Comparison of ENCODE assay signal across 8 mouse cellular contexts in the genomic region with DNA sequence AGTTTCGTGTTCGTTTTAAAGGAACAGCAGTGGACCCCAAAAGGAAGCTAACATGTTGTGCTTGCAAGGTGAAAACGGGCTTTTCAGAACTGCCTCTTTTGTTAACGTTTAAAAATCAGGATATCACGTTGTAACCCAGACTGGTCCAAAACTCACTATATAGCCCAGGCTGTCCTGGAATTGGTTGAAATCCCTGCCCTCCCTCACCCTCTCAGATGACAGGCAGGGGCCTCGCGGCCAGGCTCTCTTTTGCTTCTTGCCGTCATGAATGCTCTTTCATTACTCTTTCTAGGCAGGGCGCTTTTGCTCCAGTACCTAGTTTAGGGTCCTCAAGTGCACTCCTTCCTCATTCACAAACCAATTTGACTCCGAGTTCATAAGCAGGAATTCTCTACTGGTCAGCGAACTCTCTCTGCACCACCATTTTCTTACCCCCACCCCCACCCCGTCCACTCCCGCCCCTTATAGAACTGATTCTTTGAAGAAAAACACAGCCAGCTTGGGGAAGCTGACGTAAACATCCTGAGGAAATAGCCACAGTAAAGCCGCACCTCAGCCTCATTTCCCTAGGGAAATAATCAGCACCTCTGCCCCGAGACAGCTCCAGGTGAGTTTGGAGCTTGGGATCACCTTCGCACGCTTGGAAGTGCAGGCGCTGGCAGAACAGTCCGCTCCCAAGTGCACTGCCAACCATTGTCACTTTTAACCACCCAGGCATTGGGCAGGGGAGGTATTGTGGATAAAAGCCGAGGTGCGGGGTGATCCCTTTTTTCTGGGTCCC. TPM values are rescaled to one million over a fixed set of nuclear protein-coding genes. Genes with fewer than 3 reads are reported as not detected.
DNase-seq lines count a peak whose midpoint lies in the region; ATAC-seq lines count a peak whose summit lies in the region.

No protein-coding gene starts in this region.

- no peaks in the 10 kb centered on the region for H3K27me3 ChIP-seq in kidney, embryonic 14.5 days (ENCODE audit: control insufficient read depth, insufficient read depth, low read length)
- no peaks in the 10 kb centered on the region for H3K27me3 ChIP-seq in embryonic facial prominence, embryonic 15.5 days
- no peaks in the 10 kb centered on the region; the same call in 1 of the 2 replicates for H3K27me3 ChIP-seq in intestine, embryonic 16.5 days (replicated peaks; ENCODE audit: control insufficient read depth, insufficient read depth, low read length)

- H3K9me3 ChIP-seq in kidney, embryonic 14.5 days (ENCODE audit: control insufficient read depth, low read length), result no peaks in the 10 kb centered on the region
- H3K9me3 ChIP-seq in embryonic facial prominence, embryonic 15.5 days (replicated peaks), result no peaks in the 10 kb centered on the region
- no peaks in the 10 kb centered on the region for H3K9me3 ChIP-seq in intestine, embryonic 16.5 days (ENCODE audit: control insufficient read depth, low read length)

- peak overlapping the region; percentile 98 for H3K9ac ChIP-seq in kidney, embryonic 14.5 days (ENCODE audit: low read depth, low read length)
- peak overlapping the region; percentile 61 for H3K9ac ChIP-seq in embryonic facial prominence, embryonic 15.5 days
- H3K9ac ChIP-seq in intestine, embryonic 16.5 days (ENCODE audit: low read depth, low read length), result peak overlapping the region; percentile 79

- peaks cover 13% of the 10 kb centered on the region for H3K4me1 ChIP-seq in kidney, embryonic 14.5 days (ENCODE audit: control insufficient read depth, insufficient read depth, low read length)
- H3K4me1 ChIP-seq in embryonic facial prominence, embryonic 15.5 days, result peaks cover 27% of the 10 kb centered on the region
- H3K4me1 ChIP-seq in intestine, embryonic 16.5 days (ENCODE audit: control insufficient read depth, insufficient read depth, low read length), result peaks cover 21% of the 10 kb centered on the region

- DNase-seq in kidney, adult 18-20 months, result no peak
- peak; percentile 80 for DNase-seq in ZHBTc4 (ENCODE audit: low read depth, low spot score)
- DNase-seq in lung, postnatal 36 days, result peak; percentile 42
- DNase-seq in thymus, postnatal 14 days, result peak; percentile 46
- no peak for DNase-seq in yolk sac, embryonic 10.5 days (ENCODE audit: low spot score)

- H3K27ac ChIP-seq in kidney, embryonic 14.5 days (ENCODE audit: low read depth, low read length), result peak overlapping the region; percentile 88
- peak overlapping the region; percentile 99 for H3K27ac ChIP-seq in embryonic facial prominence, embryonic 15.5 days (replicated peaks)
- H3K27ac ChIP-seq in intestine, embryonic 16.5 days (ENCODE audit: low read length), result peak overlapping the region; percentile 92

- H3K4me3 ChIP-seq in kidney, embryonic 14.5 days (ENCODE audit: low read length), result peak overlapping the region; percentile 98
- peak overlapping the region; percentile 82 for H3K4me3 ChIP-seq in embryonic facial prominence, embryonic 15.5 days (replicated peaks)
- H3K4me3 ChIP-seq in intestine, embryonic 16.5 days (ENCODE audit: low read length), result peak overlapping the region; percentile 80

- H3K4me2 ChIP-seq in kidney, embryonic 14.5 days (replicated peaks; ENCODE audit: low read depth, low read length), result peak overlapping the region; percentile 93
- peak overlapping the region; percentile 94 for H3K4me2 ChIP-seq in embryonic facial prominence, embryonic 15.5 days (replicated peaks)
- H3K4me2 ChIP-seq in intestine, embryonic 16.5 days (ENCODE audit: low read depth, low read length), result peak overlapping the region; percentile 95

- 1% methylated on average over 22 of the region's 22 CpGs for WGBS in kidney, embryonic 14.5 days
- WGBS in embryonic facial prominence, embryonic 15.5 days, result 2% methylated on average over 22 of the region's 22 CpGs
- WGBS in intestine, embryonic 16.5 days, result 3% methylated on average over 22 of the region's 22 CpGs

- peaks cover 12% of the 10 kb centered on the region for H3K36me3 ChIP-seq in kidney, embryonic 14.5 days (ENCODE audit: control insufficient read depth, insufficient read depth, low read length)
- H3K36me3 ChIP-seq in embryonic facial prominence, embryonic 15.5 days, result 0 out of 2 replicates have a peak, but pooled peaks cover 7% of the 10 kb centered on the region
- no peaks in the 10 kb centered on the region for H3K36me3 ChIP-seq in intestine, embryonic 16.5 days (ENCODE audit: control insufficient read depth, insufficient read depth, low read length)

- no peak for ATAC-seq in kidney, embryonic 14.5 days (ENCODE audit: low FRiP score, low TSS enrichment)
- no peak for ATAC-seq in embryonic facial prominence, embryonic 15.5 days (ENCODE audit: insufficient number of reproducible peaks, low FRiP score, low TSS enrichment, low read depth)
- no peak for ATAC-seq in intestine, embryonic 16.5 days

RNA-seq across cellular contexts. Expression of gene Mex3b, which starts 2.0 kb away (rescaled TPM):
- polyA plus RNA-seq in kidney, embryonic 14.5 days (2014; fragmentation: Nextera tagmentation; extraction: Ambion mirVana), result 14.3 and 16.3 TPM in 2 replicates
- 16.9 and 17.2 TPM in 2 replicates for polyA plus RNA-seq in embryonic facial prominence, embryonic 15.5 days (2015; fragmentation: Nextera tagmentation; extraction: Ambion mirVana)
- 4.8 TPM in 2 replicates for polyA plus RNA-seq in intestine, embryonic 16.5 days (2015; fragmentation: Nextera tagmentation; extraction: Ambion mirVana)

Comparison
In these comparisons a context has a peak if more than half of its experiments do, and no peak if none do; other contexts are left out.
1. DNase-seq: peak in ZHBTc4 (single experiment), lung, postnatal 36 days (single experiment) and thymus, postnatal 14 days (single experiment); none in kidney, adult 18-20 months (single experiment) and yolk sac, embryonic 10.5 days (single experiment).
2. Peak in every context shown above with its lines, with median percentiles within 50 percentile points of each other: H3K27ac ChIP-seq, H3K4me2 ChIP-seq, H3K4me3 ChIP-seq and H3K9ac ChIP-seq.